Mouse (Mus musculus) layer of hippocampus, adult 9-11 months (tissue): ENCODE data around the gene Lrrc2.

ENCODE experiments used
- DNase-seq: peaks from one replicate; pipeline ENCODE4 v3.0.0; 2022

Lrrc2 gene

DNA sequence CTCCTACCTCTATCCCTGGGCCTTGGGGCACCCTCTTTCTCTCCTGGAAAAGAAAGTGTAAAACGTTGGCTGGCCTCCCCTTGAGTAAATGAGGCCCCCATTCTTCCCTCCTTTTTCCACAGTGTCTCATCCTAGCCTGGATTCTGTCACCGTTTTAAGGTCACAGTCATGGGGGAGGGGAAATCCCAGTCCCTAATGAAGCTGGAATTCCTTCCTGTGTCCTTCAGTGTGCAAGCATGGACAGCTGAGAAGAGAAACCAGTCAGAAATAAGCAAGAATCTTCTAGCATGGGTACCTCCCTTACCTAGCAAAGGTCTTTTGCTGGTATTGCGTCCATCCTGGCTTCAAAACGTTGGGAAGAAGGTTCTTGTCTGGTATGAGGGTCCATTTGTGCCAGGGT, 37.8 kb downstream of the Lrrc2 start:
- DNase-seq = no peak

DNA sequence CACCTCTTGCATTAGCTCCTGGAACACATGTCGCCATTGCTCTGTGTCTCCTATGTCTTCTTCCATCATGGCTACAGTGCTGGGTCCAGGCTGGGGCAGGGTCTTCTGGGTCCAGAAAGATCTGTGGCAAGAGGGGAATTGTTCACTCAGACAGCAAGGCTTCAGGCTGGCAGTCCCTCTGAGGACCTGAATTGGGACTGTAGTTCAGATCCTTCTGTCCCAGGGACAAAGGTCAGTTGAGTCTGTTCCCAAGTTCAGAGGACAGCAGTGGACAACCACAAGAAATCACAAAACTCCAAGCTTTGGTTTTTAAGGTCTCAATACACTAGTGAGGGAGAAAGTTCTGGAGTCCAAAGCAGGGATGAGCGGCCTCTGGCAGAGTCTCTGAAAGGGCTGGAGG, 38.2 kb downstream of the Lrrc2 start:
- DNase-seq = no peak

DNA sequence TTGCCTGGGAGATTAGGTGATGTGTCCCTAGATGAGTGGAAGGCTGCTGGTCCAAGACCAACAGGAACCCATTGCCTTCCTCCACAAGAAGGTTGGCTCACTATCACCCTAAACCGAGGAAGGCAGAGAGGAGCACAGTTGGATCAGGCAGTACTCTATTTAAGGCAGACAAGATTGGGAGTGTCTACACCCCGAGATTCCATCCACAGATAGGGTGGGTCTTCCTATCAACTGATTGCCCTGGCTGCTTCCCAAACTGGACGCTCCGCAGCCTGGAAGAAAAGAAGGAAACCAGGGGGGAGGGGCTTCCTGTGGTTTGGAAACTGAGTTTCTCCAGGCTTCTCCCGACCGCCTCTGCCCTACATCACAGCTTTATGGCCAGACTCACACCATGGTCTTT, 38.9 kb downstream of the Lrrc2 start, which contains the start of gene Rtp3:
Gene Rtp3, minus strand, starts transcription at position 380 of the 400 bp plus-strand sequence.
- DNase-seq = no peak

DNA sequence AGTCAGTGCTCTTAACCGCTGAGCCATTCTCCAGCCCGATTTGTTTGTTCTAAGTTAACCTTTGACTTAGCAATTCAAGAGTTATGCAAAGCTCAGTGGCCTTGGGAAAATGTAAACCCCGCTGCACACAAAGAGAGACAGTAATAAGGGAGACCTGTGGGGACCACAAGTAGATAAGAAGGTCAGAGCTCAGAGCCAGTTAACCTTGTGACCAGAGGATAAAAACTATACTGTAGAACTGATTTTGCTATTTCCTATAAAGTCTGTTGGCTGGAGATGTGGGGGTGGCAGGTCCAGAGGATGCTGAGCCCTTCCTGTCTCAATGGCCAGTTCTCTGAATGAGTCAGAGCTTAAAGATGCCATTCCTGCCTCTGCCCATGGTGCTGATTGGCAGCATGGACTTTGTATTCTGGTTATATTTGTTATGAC, 42.0 kb downstream of the Lrrc2 start:
- DNase-seq = no peak

DNA sequence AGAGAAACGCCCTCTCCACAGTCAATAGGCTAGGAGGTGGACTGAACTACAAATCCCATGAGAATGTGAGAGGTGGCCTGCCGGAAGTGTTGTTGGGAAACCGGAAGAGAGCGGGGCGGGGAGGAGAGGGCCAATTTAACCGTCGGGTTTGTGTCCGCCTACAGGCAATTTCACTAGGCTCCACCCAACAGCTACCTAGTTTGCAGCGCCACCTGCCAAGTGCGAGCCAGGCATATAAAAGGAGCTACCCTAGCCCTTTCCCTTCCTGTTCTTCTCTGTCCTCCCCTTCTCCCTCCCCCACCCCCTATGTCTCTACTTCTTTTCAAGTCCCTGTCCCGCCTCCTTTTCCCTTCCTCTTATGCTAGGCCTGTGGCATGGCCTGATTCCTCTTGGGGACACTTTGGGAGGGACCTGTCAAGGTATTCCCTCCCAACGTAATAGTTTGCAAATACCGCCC, 43.4 kb downstream of the Lrrc2 start:
- DNase-seq = peak; percentile 74

DNA sequence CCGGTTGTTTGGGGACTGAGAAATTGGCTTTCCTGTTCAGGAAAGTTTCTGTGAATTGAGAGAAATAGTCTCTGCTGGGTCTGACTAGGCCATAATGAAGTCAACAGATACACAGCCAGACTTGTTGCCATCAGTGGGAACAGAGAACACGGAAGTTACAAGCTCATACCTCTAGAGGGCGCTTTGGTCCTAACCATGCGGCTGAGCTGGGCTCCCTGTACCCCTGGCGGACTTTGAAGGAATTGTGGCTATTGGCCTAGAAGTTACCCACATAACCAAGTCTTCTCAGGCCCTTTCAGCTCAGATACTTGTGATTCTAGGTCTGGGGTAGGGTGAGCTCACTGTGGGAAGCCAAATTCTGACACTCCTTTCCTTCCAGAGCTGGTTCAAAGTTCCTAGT, 45.9 kb downstream of the Lrrc2 start:
- peak; percentile 71 for DNase-seq

DNA sequence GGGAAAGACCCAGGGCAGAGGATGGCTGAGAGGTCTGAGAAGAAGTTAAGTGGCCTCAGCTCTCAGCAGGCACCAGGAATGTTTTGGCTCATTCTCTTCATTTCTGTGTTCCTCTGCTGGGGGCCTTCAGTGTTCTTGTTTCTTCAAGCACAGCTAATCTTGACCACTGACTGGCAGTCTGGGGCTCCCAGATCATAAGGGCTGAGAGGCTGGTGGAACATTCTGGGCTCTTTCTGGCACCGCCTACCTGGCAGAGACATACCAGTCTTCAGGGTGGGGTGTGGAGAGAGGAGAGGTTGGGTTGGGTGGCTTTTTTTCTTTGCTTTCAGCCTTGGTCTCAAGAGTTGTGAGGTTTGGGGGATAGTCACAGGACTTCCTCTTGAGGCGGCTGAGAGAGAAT, 47.7 kb downstream of the Lrrc2 start:
- DNase-seq = no peak

DNA sequence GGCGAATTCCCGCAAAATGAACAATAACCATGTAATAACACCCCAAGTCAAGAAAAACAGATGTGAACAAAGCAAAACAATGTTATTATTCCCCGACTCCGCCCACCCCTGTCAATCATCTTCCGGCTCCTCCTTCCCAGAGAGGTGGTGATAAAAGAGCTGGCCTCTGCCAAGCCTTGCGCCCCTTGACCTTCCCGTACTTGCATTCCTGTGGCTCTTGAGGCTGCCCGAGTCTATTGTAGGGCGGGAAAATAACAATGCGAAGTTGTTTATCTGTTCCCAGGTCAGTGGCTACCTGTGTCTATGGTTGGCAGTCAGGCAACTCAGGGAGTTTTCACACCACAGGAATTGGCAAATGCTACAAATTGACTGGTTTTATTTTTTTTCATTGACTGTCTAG, 48.5 kb downstream of the Lrrc2 start:
- no peak for DNase-seq

DNA sequence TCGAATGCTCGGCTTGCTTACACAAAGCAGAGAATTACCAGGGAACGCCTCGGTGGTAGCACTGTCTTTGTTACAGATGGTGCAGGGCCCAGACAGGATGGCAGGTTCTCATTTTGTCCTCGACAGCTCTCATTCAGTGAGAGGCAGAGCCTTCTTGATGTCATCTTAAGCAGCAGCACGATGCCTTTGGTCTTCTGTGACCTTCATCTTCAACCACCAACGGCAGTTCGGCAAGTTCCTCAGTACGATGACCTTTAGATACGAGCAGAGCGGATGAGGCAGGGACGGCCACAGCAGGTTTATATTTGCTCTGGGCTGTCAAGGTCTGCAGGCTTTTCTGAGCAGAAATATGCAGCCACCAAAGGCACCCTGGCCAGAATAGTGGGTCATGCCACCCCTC, 50.3 kb downstream of the Lrrc2 start:
- no peak for DNase-seq

DNA sequence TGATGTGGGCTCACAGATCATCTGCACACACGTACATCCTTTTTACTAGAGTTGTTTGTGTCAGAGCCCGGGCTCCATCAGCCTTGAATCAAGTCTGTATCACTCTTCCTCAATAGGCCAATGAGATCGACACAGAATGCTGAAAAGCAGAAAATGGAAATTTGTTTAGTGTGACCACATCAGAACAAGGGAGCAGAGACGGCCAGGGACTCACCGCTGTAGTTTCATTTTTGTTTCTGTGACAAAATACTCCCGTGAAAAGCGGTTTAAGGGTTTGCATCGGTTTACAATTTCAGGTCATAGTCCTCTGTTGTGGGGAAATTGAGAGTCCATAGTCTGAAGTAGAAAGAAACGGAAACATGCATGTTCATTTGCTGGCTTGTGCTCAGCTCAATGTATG, 51.9 kb downstream of the Lrrc2 start:
- no peak for DNase-seq

DNA sequence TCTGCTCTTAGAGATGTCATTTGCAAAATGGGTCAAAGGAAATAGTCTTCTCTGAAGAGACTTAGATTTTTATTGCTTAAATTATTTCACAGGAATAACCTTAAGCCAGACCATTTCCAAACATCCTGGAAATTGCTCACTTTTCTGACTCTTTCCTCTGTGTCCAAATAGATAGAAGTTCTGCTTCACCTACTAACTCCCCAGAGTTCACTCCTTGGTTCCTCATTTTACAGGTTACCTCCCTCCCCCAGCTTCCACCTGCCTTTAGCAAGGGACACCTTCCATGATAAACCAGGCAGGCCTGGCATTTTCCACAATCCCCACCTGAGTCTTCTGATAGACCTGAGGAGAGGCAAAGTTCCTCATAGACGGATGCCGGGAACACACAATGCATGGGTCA, 55.2 kb downstream of the Lrrc2 start:
- DNase-seq = no peak

DNA sequence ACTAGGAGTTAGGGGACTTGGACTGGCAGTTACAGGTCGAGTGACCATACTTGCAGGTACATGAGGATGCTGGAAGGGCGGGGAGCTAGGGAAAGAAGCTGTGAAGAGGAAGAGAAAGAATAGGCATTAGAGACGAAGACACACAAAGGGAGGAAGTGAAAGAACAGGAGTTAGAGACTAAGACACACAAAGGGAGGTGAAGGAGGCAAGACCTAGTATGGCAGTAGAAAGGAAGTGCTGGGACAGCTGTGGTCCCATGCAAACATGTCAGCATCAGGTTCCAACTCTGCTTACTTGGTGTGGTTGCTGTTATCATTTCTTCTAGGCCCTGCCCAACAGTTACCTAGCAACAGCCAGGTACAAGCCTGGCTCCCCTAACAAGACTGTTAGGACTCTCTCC, 58.4 kb downstream of the Lrrc2 start:
- DNase-seq = no peak

DNA sequence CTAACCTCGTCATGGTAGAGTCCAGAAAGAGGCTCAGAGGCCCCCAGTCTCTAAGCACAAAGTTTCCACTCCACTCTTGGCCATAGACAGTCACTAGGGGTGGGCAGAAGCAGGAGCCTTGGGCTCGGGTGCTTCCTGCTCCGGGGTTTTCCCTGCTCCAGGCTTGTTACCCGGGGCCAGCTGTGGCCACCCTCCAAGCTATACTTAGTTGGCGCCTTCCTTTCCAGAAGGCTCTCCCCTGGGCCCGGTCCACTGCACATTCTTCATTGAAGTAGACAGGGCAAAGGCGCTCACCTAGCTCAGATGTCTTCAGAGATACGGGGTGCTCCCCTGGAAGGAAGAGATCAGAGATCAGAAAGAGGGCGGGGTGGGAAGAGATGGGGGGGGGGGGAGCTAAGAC, 60.2 kb downstream of the Lrrc2 start:
- DNase-seq = no peak

DNA sequence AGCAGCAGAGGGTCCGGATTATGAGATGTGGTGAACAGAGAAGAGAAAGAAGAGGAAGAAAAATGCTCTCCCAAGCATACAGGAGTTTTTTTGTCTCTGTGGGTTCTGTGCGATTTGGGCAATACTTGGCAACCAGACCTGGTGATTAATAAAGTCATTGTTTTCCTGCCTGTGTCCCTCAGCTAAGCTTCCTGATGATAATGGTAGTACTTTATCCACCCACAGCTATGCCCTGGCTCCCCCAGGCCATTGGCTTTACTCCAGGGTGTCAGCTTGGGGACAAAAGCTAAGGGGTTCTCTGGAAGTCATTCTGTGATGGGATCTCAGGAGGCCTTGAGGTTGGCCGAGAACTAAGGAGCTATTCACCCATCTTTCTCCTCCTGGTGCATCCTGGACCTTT, 60.7 kb downstream of the Lrrc2 start:
- no peak for DNase-seq

DNA sequence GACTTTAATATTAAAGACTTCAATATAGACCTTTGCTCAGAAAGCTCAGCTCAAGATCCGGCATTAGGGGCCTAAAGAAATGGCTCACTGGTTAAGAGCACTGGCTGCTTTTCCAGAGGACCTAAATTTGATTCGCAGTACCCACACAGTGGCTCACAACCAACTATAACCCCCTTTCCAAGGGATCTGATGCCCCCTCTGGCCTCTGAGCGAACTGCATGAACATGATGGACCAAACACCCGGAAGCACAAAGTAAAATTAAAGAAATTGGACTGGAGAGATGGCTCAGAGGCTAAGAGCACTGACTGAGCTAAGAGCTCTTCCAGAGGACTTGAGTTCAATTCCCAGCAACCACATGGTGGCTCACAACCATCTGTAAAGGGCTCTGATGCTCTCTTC, 64.3 kb downstream of the Lrrc2 start:
- DNase-seq = no peak

DNA sequence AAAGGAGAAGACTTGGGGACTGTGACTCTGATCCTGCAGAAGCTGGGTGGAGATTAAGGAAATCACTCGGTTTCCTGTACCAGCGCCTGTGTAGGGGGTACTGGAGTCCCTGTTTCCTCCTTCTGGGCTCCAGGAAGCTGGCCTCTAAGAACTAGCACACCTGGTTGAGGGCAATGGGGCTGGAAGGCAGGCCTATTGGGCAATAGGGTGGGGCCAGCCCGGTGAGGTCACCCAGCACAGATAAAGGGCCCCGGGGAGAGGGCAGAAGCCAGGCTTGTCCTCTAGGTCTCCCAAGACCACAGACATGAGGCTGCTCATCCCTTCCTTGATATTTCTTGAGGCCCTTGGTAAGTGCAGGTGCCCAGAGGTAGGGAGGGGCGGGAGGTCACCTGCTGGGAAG, 67.7 kb downstream of the Lrrc2 start, which contains the start of gene Ltf:
Gene Ltf, plus strand, starts transcription at position 250 of the 400 bp plus-strand sequence.
- no peak for DNase-seq

DNA sequence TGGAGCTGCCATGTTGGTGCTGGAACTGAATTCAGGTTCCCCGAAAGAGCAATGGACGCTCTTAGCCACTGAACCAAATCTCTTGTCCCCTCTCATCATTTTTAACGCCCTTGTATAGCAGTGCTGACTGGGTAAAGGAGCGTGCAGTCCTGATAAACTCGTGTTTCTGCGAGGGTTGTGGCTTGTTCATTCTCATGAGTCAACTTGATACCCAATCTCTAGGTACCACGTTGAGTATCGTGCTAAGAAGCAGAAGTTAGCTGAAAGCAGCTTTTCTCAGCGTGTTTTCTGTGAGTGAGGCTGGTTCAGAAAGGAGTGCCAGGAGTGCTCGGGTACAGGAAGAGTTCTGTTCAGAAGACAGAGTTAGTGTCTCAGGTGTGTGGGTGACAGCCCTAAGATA, 75.4 kb downstream of the Lrrc2 start:
- DNase-seq = no peak
